Mouse (Mus musculus) erythroblast, embryonic 14.5 days (primary cell): ENCODE data around the gene Mrps24.

Experiments
- GATA1 ChIP-seq: IDR thresholded peaks from 2 replicates; pipeline ENCODE4 v1.6.1; 2012; ENCODE audit warnings: low read length, inconsistent platforms, mixed read lengths
- TAL1 ChIP-seq: IDR thresholded peaks from 3 replicates; pipeline ENCODE4 v1.6.1; 2012; ENCODE audit warnings: low read length, inconsistent platforms, mixed read lengths

DNA sequence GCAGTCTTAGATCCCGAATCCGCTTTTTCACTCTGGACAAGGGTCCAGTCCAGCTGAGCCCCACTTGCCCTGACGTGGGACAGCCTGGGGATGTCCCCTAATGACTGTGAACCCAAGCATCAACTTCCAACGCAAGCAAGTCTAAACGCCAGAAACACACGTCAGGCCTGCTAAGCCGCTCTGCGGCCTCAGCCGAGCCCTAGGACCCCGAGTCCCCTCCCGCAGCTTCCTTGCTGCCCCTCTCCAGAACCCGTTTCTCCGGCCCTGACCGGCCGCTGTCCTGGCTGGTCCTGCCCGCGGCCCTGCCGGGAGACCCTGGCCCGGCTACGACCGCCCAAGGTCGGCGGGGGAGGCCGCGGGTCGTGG is 25.1 kb upstream of the Mrps24 start:
- TF ChIP-seq TAL1, result no peak
- TF ChIP-seq GATA1, result no peak
